ENCODE assay signal across 10 mouse cellular contexts in the genomic region with DNA sequence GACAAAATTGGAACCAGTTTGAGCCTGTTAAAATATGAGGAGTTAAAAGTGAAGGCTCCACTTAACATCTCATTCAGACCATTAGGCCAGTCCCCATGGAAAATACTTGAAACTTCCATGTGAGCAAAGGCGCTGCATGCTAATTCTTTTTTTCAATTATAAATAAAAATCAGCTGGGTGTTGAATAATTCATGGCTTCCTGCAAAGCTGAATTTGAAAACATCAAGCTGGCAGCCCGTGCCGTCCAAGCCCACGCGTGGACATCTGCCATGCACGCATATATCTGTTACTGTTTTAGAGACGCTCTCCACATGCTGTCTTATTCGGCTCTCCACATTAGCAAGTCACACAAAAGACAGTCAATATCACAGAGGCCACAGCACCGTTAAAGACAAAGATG.
DNase-seq lines count a peak whose midpoint lies in the region; ATAC-seq lines count a peak whose summit lies in the region.
"Had no signal": no experiment of that assay in that cellular context is flagged by ENCODE, and none has a peak within 500 bp of the region (broad histone marks: within the 10 kb centered on the region; RNA-seq: fewer than 3 reads in every experiment).

No protein-coding gene starts in this region.

- peaks cover 12% of the 10 kb centered on the region for H3K4me1 ChIP-seq in forebrain, embryonic 14.5 days (ENCODE audit: control insufficient read depth, insufficient read depth, low read length)
- peaks cover 7% of the 10 kb centered on the region for H3K4me1 ChIP-seq in neural tube, embryonic 15.5 days
- H3K4me1 ChIP-seq in heart, embryonic 11.5 days (ENCODE audit: control insufficient read depth, insufficient read depth, low read length) = no peaks in the 10 kb centered on the region

- no peak overlapping the region for H3K4me3 ChIP-seq in forebrain, embryonic 14.5 days (ENCODE audit: low read depth, low read length)
- no peak overlapping the region for H3K4me3 ChIP-seq in neural tube, embryonic 15.5 days (replicated peaks)
- H3K4me3 ChIP-seq in heart, embryonic 11.5 days (ENCODE audit: low read depth, low read length) = no peak overlapping the region

- no peaks in the 10 kb centered on the region for H3K27me3 ChIP-seq in forebrain, embryonic 14.5 days (replicated peaks; ENCODE audit: control insufficient read depth, insufficient read depth, low read length)
- H3K27me3 ChIP-seq in neural tube, embryonic 15.5 days (replicated peaks) = no peaks in the 10 kb centered on the region
- no peaks in the 10 kb centered on the region for H3K27me3 ChIP-seq in heart, embryonic 11.5 days (ENCODE audit: control insufficient read depth, insufficient read depth, low read length)
- H3K27me3 ChIP-seq: Patski had no signal

- H3K36me3 ChIP-seq in forebrain, embryonic 14.5 days (ENCODE audit: control insufficient read depth, insufficient read depth, low read length) = no peaks in the 10 kb centered on the region
- H3K36me3 ChIP-seq in neural tube, embryonic 15.5 days = no peaks in the 10 kb centered on the region
- no peaks in the 10 kb centered on the region for H3K36me3 ChIP-seq in heart, embryonic 11.5 days (ENCODE audit: control insufficient read depth, insufficient read depth, low read length)

- H3K9ac ChIP-seq in forebrain, embryonic 14.5 days (ENCODE audit: low read length) = no peak overlapping the region
- H3K9ac ChIP-seq in neural tube, embryonic 15.5 days (replicated peaks) = no peak overlapping the region
- no peak overlapping the region for H3K9ac ChIP-seq in heart, embryonic 11.5 days (ENCODE audit: low read depth, low read length)

- H3K27ac ChIP-seq in forebrain, embryonic 14.5 days (ENCODE audit: low read depth, low read length) = peak overlapping the region; percentile 63; the same call in 1 of the 2 replicates
- H3K27ac ChIP-seq in neural tube, embryonic 15.5 days (replicated peaks) = peak overlapping the region; percentile 51; the same call in 1 of the 2 replicates
- no peak overlapping the region for H3K27ac ChIP-seq in heart, embryonic 11.5 days (ENCODE audit: low read depth, low read length)

- 0 out of 2 replicates have a peak overlapping the region, but pooled peaks have one; percentile 4 for H3K4me2 ChIP-seq in forebrain, embryonic 14.5 days (ENCODE audit: low read length)
- peak overlapping the region; percentile 15; the same call in 1 of the 2 replicates for H3K4me2 ChIP-seq in neural tube, embryonic 15.5 days
- H3K4me2 ChIP-seq in heart, embryonic 11.5 days = no peak overlapping the region

- peak; percentile 88 for DNase-seq in forebrain, embryonic 14.5 days (ENCODE audit: low spot score)
- DNase-seq in frontal cortex, postnatal 25 days (ENCODE audit: low spot score in 2 of 2) = peak; percentile 58 to 66
- peak; percentile 62 for DNase-seq in left cerebral cortex, adult 11 months (ENCODE audit: low spot score)
- DNase-seq in spleen, postnatal 14 days (ENCODE audit: low spot score in 2 of 2) = no peak
- DNase-seq in adrenal gland, postnatal 4 days (ENCODE audit: low spot score in 2 of 2) = no peak
- DNase-seq: cerebellum, adult 9-10 months; kidney, adult 18-20 months had no signal

- 11% methylated on average over 9 of the region's 9 CpGs for WGBS in forebrain, embryonic 14.5 days
- WGBS in neural tube, embryonic 15.5 days = 18% methylated on average over 9 of the region's 9 CpGs
- 87% methylated on average over 9 of the region's 9 CpGs for WGBS in heart, embryonic 11.5 days (ENCODE audit: insufficient replicate concordance)

- peak; percentile 95 for ATAC-seq in forebrain, embryonic 14.5 days
- peak; percentile 63; the same call in 1 of the 2 replicates for ATAC-seq in neural tube, embryonic 15.5 days (ENCODE audit: low FRiP score)
- ATAC-seq in heart, embryonic 11.5 days (replicated peaks; ENCODE audit: insufficient number of reproducible peaks, low FRiP score, low TSS enrichment) = no peak
- ATAC-seq: Patski had no signal

- no peaks in the 10 kb centered on the region for H3K9me3 ChIP-seq in forebrain, embryonic 14.5 days (replicated peaks; ENCODE audit: control insufficient read depth, low read length)
- H3K9me3 ChIP-seq in neural tube, embryonic 15.5 days (replicated peaks) = no peaks in the 10 kb centered on the region
- H3K9me3 ChIP-seq in heart, embryonic 11.5 days (replicated peaks; ENCODE audit: control insufficient read depth, low read length) = no peaks in the 10 kb centered on the region

Comparison
In these comparisons a context has a peak if more than half of its experiments do, and no peak if none do; other contexts are left out.
1. DNase-seq: peak in forebrain, embryonic 14.5 days (single experiment), frontal cortex, postnatal 25 days (2 of 2) and left cerebral cortex, adult 11 months (single experiment); none in spleen, postnatal 14 days (0 of 2) and adrenal gland, postnatal 4 days (0 of 2).